In genomic region chr1:120529881-120530280, GRCm38 (mm10) we compare ENCODE assay signal across 29 mouse cellular contexts. TPM values are rescaled to one million over a fixed set of nuclear protein-coding genes. Genes with fewer than 3 reads are reported as not detected.
DNase-seq lines count a peak whose midpoint lies in the region; ATAC-seq lines count a peak whose summit lies in the region.
"Had no signal": no experiment of that assay in that cellular context is flagged by ENCODE, and none has a peak within 500 bp of the region (broad histone marks: within the 10 kb centered on the region; RNA-seq: fewer than 3 reads in every experiment).

No protein-coding gene starts in this region.

- H3K9ac ChIP-seq in lung, embryonic 16.5 days (ENCODE audit: low read length): no peak overlapping the region
- H3K9ac ChIP-seq: embryonic facial prominence, embryonic 13.5 days; embryonic facial prominence, embryonic 15.5 days; forebrain, embryonic 12.5 days had no signal

- H3K4me1 ChIP-seq in lung, embryonic 16.5 days (replicated peaks; ENCODE audit: control insufficient read depth, insufficient read depth, low read length): no peaks in the 10 kb centered on the region
- H3K4me1 ChIP-seq: embryonic facial prominence, embryonic 13.5 days; embryonic facial prominence, embryonic 15.5 days; forebrain, embryonic 10.5 days; forebrain, embryonic 12.5 days had no signal

- H3K27me3 ChIP-seq in lung, embryonic 16.5 days (ENCODE audit: control insufficient read depth, insufficient read depth, low read depth, low read length): no peaks in the 10 kb centered on the region
- H3K27me3 ChIP-seq: CH12.LX; embryonic facial prominence, embryonic 13.5 days; embryonic facial prominence, embryonic 15.5 days; forebrain, embryonic 12.5 days had no signal

- no peaks in the 10 kb centered on the region for H3K36me3 ChIP-seq in lung, embryonic 16.5 days (ENCODE audit: control insufficient read depth, insufficient read depth, low read length)
- H3K36me3 ChIP-seq: embryonic facial prominence, embryonic 13.5 days; embryonic facial prominence, embryonic 15.5 days; forebrain, embryonic 10.5 days; forebrain, embryonic 12.5 days; G1E had no signal

- no peaks in the 10 kb centered on the region for H3K9me3 ChIP-seq in lung, embryonic 16.5 days (ENCODE audit: control insufficient read depth, low read length)
- H3K9me3 ChIP-seq: embryonic facial prominence, embryonic 13.5 days; embryonic facial prominence, embryonic 15.5 days; forebrain, embryonic 10.5 days; forebrain, embryonic 12.5 days had no signal

- peak; percentile 57 for ATAC-seq in lung, embryonic 16.5 days (ENCODE audit: low read depth)
- ATAC-seq: CD4-positive, CD25-positive, alpha-beta regulatory T cell, adult 4 months; forebrain, embryonic 14.5 days; forebrain, embryonic 16.5 days had no signal

- H3K27ac ChIP-seq in lung, embryonic 16.5 days (ENCODE audit: low read length): no peak overlapping the region
- H3K27ac ChIP-seq: embryonic facial prominence, embryonic 13.5 days; embryonic facial prominence, embryonic 15.5 days; forebrain, embryonic 10.5 days; forebrain, embryonic 12.5 days had no signal

- no peak for DNase-seq in lung, postnatal 10 days
- peak; percentile 8 for DNase-seq in lung, postnatal 25 days (ENCODE audit: low spot score)
- no peak for DNase-seq in lung, postnatal 4 days
- peak; percentile 10 for DNase-seq in Muller cell, postnatal 12 days (ENCODE audit: inconsistent ontology term)
- peak; percentile 72 for DNase-seq in ZHBTc4 (ENCODE audit: low read depth, low spot score)
- DNase-seq in spleen, postnatal 14 days (ENCODE audit: low spot score in 2 of 2): no peak
- DNase-seq in kidney, postnatal 4 days: no peak
- DNase-seq: adrenal gland, adult 2 months; adrenal gland, postnatal 10 days; adrenal gland, postnatal 25 days; B cell, adult 2 months; cerebellum, adult 11 months; cerebellum, adult 18-20 months; cerebellum, adult 8-10 months; cerebellum, adult 9-11 months; cerebellum, postnatal 14 days; cerebellum, postnatal 36 days; embryo, embryonic 11 days had no signal

- no peak overlapping the region for H3K4me2 ChIP-seq in lung, embryonic 16.5 days (ENCODE audit: low read depth, low read length)
- H3K4me2 ChIP-seq: embryonic facial prominence, embryonic 13.5 days; embryonic facial prominence, embryonic 15.5 days; forebrain, embryonic 12.5 days had no signal

- no peak overlapping the region for H3K4me3 ChIP-seq in lung, embryonic 16.5 days (ENCODE audit: low read length)
- H3K4me3 ChIP-seq: embryonic facial prominence, embryonic 13.5 days; embryonic facial prominence, embryonic 15.5 days; erythroblast, embryonic 14.5 days; forebrain, embryonic 10.5 days; forebrain, embryonic 12.5 days had no signal

- WGBS in lung, embryonic 16.5 days: 70% methylated on average over 2 of the region's 2 CpGs

RNA-seq across cellular contexts. Expression of gene Marco, which starts 25.1 kb away (rescaled TPM):
- 0.28 and 0.43 TPM in 2 replicates for polyA plus RNA-seq in lung, embryonic 16.5 days (2015; fragmentation: Nextera tagmentation; extraction: Ambion mirVana)
- polyA plus RNA-seq: adrenal gland, adult 2 months; embryonic facial prominence, embryonic 13.5 days; embryonic facial prominence, embryonic 15.5 days; forebrain, embryonic 10.5 days; forebrain, embryonic 14.5 days; G1E had no signal

Comparison
In these comparisons a context has a peak if more than half of its experiments do, and no peak if none do; other contexts are left out.
1. DNase-seq: peak in lung, postnatal 25 days (single experiment), Muller cell, postnatal 12 days (single experiment) and ZHBTc4 (single experiment); none in lung, postnatal 10 days (single experiment), lung, postnatal 4 days (0 of 2), spleen, postnatal 14 days (0 of 2) and kidney, postnatal 4 days (0 of 2).